Mouse (Mus musculus) kidney, postnatal 25 days (tissue): ENCODE data around the gene Ksr1.

Experiments
- DNase-seq, 2 experiments: peaks; one replicate each; pipeline ENCODE4 v3.0.0; 2021; ENCODE audit warnings: mixed read lengths in 2 of 2

Ksr1 gene

GRCm38 (mm10) chr11:79037555-79037954 lies 108.7 kb downstream of the Ksr1 start:
- no peak for DNase-seq

- DNase-seq = no peak
Observed at GRCm38 (mm10) chr11:79036324-79036723, 109.9 kb downstream of the Ksr1 start.

GRCm38 (mm10) chr11:79033636-79034035 lies 112.6 kb downstream of the Ksr1 start:
- DNase-seq = no peak

- DNase-seq = no peak
Observed at GRCm38 (mm10) chr11:79033021-79033420, 113.2 kb downstream of the Ksr1 start.

- no peak for DNase-seq
Observed at GRCm38 (mm10) chr11:79031452-79031746, 114.8 kb downstream of the Ksr1 start.

GRCm38 (mm10) chr11:79030570-79031451 lies 115.4 kb downstream of the Ksr1 start:
- DNase-seq = peak; percentile 74 to 92

- DNase-seq = no peak
Observed at GRCm38 (mm10) chr11:79023751-79024150, 122.5 kb downstream of the Ksr1 start.

- DNase-seq = peak; percentile 40 to 77
Observed at GRCm38 (mm10) chr11:79023342-79023741, 122.9 kb downstream of the Ksr1 start.

GRCm38 (mm10) chr11:79022836-79023235 lies 123.4 kb downstream of the Ksr1 start:
- no peak for DNase-seq

- no peak for DNase-seq
Observed at GRCm38 (mm10) chr11:79020535-79021045, 125.6 kb downstream of the Ksr1 start.

GRCm38 (mm10) chr11:79019839-79020534 lies 126.2 kb downstream of the Ksr1 start:
- DNase-seq = peak; percentile 51 to 60

- DNase-seq = peak; percentile 78 to 87
Observed at GRCm38 (mm10) chr11:79018954-79019704, 127.1 kb downstream of the Ksr1 start.

- DNase-seq = peak in 1 of 2 experiments; percentile 28
Observed at GRCm38 (mm10) chr11:79017161-79017606, 129.0 kb downstream of the Ksr1 start.

- peak in 1 of 2 experiments; percentile 15 for DNase-seq
Observed at GRCm38 (mm10) chr11:79016236-79016635, 130.0 kb downstream of the Ksr1 start.

GRCm38 (mm10) chr11:79015660-79016215 lies 130.5 kb downstream of the Ksr1 start:
- peak in 1 of 2 experiments; percentile 28 for DNase-seq

- DNase-seq = peak in 1 of 2 experiments; percentile 25
Observed at GRCm38 (mm10) chr11:79014602-79015325, 131.4 kb downstream of the Ksr1 start.

- DNase-seq = peak in 1 of 2 experiments; percentile 29
Observed at GRCm38 (mm10) chr11:79013806-79014205, 132.4 kb downstream of the Ksr1 start.

- peak in 1 of 2 experiments; percentile 10 for DNase-seq
Observed at GRCm38 (mm10) chr11:79013056-79013455, 133.2 kb downstream of the Ksr1 start.

- peak in 1 of 2 experiments; percentile 7 for DNase-seq
Observed at GRCm38 (mm10) chr11:79012529-79012928, 133.7 kb downstream of the Ksr1 start.

- peak in 1 of 2 experiments; percentile 14 for DNase-seq
Observed at GRCm38 (mm10) chr11:79008891-79009290, 137.3 kb downstream of the Ksr1 start.

- DNase-seq = peak in 1 of 2 experiments; percentile 12
Observed at GRCm38 (mm10) chr11:79008007-79008775, 138.0 kb downstream of the Ksr1 start.
